In the genomic region with DNA sequence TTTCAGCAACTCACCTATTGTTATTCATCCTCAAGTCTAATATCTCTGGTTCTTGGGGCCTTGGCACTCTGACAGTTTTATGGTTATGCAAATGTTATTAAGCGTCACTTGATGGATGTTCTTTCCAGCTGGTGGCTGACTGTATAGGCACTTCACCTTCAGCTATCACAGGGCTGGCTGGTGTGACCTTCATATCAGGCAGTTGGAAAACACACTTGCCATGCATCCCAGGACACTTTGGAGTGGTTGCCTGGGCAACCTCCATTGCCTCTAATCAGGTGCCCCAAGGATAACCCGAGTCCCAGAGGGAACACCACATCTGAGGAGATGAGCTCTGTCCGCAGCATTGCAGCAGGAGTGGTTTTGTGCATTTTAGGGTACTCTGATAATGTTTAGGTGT, we compare ENCODE assay signal across 10 mouse cellular contexts. TPM values are rescaled to one million over a fixed set of nuclear protein-coding genes. Genes with fewer than 3 reads are reported as not detected.
DNase-seq lines count a peak whose midpoint lies in the region; ATAC-seq and TF ChIP-seq lines count a peak whose summit lies in the region.
"Had no signal": no experiment of that assay in that cellular context is flagged by ENCODE, and none has a peak within 500 bp of the region (broad histone marks: within the 10 kb centered on the region; RNA-seq: fewer than 3 reads in every experiment).

No protein-coding gene starts in this region.

- intact Hi-C loops in left cerebral cortex, adult 2 months (cut with DNase I): no loop called here

- H3K27ac ChIP-seq in heart, embryonic 16.5 days (ENCODE audit: low read length): peak overlapping the region; percentile 51; the same call in 1 of the 2 replicates
- peak overlapping the region; percentile 54 for H3K27ac ChIP-seq in midbrain, embryonic 12.5 days (replicated peaks)
- H3K27ac ChIP-seq in left cerebral cortex, adult 2 months: no peak overlapping the region

- 26% methylated on average over 3 of the region's 3 CpGs for WGBS in heart, embryonic 16.5 days
- 46% methylated on average over 3 of the region's 3 CpGs for WGBS in midbrain, embryonic 12.5 days

- TF ChIP-seq CTCF in left cerebral cortex, adult 2 months (IDR thresholded peaks at IDR 0.05): no peak

- no peaks in the 10 kb centered on the region for H3K27me3 ChIP-seq in heart, embryonic 16.5 days (ENCODE audit: control insufficient read depth, insufficient read depth, low read length)
- H3K27me3 ChIP-seq in midbrain, embryonic 12.5 days: no peaks in the 10 kb centered on the region
- H3K27me3 ChIP-seq: megakaryocyte, embryonic 14.5 days had no signal

- H3K4me3 ChIP-seq in heart, embryonic 16.5 days (ENCODE audit: low read length): no peak overlapping the region
- no peak overlapping the region for H3K4me3 ChIP-seq in midbrain, embryonic 12.5 days
- no peak overlapping the region for H3K4me3 ChIP-seq in left cerebral cortex, adult 2 months
- H3K4me3 ChIP-seq: megakaryocyte, embryonic 14.5 days had no signal

- no peaks in the 10 kb centered on the region; the same call in 1 of the 2 replicates for H3K9me3 ChIP-seq in heart, embryonic 16.5 days (replicated peaks; ENCODE audit: control insufficient read depth, low read length)
- H3K9me3 ChIP-seq in midbrain, embryonic 12.5 days: no peaks in the 10 kb centered on the region

- ATAC-seq in heart, embryonic 16.5 days (replicated peaks; ENCODE audit: extremely low read depth, insufficient read depth, low FRiP score): peak; percentile 72
- peak; percentile 57 for ATAC-seq in midbrain, embryonic 12.5 days (ENCODE audit: low FRiP score, low read depth)

- peaks cover 9% of the 10 kb centered on the region; the same call in 1 of the 2 replicates for H3K4me1 ChIP-seq in heart, embryonic 16.5 days (ENCODE audit: control insufficient read depth, insufficient read depth, low read length)
- peaks cover 13% of the 10 kb centered on the region for H3K4me1 ChIP-seq in midbrain, embryonic 12.5 days
- H3K4me1 ChIP-seq: megakaryocyte, embryonic 14.5 days had no signal

- H3K9ac ChIP-seq in heart, embryonic 16.5 days (ENCODE audit: low read length): no peak overlapping the region; the same call in 1 of the 2 replicates
- no peak overlapping the region for H3K9ac ChIP-seq in midbrain, embryonic 12.5 days (replicated peaks)

- DNase-seq in R1 (ENCODE audit: low read depth, low spot score) (peak; percentile 60), liver (no peak)
- peak; percentile 54 for DNase-seq in adrenal gland, postnatal 14 days
- DNase-seq in Muller cell, postnatal 12 days (ENCODE audit: inconsistent ontology term): no peak
- DNase-seq in left cerebral cortex, adult 2 months (ENCODE audit: extremely low spot score in 1 of 2, low spot score in 2 of 2): no peak
- DNase-seq: gastrocnemius, postnatal 36 days had no signal

- no peaks in the 10 kb centered on the region for H3K36me3 ChIP-seq in heart, embryonic 16.5 days (ENCODE audit: control insufficient read depth, insufficient read depth)
- no peaks in the 10 kb centered on the region for H3K36me3 ChIP-seq in midbrain, embryonic 12.5 days

- no peak overlapping the region for H3K4me2 ChIP-seq in heart, embryonic 16.5 days (ENCODE audit: low read depth, low read length)
- no peak overlapping the region for H3K4me2 ChIP-seq in midbrain, embryonic 12.5 days (replicated peaks)

RNA-seq across cellular contexts. Expression of a gene that starts 35.8 kb away (rescaled TPM):
- total RNA-seq in adrenal gland, postnatal 14 days (2021): 19.0 and 22.5 TPM in 2 replicates
- 5.9 and 6.0 TPM in 2 replicates for polyA plus RNA-seq in heart, embryonic 16.5 days (2015; fragmentation: Nextera tagmentation; extraction: Ambion mirVana)
- polyA plus RNA-seq in midbrain, embryonic 12.5 days (2016; fragmentation: Nextera tagmentation; extraction: Ambion mirVana): 16.0 and 17.1 TPM in 2 replicates
- total RNA-seq in left cerebral cortex, adult 2 months (2021): 10 to 100 TPM; 53.0 to 62.0 TPM
- total RNA-seq: common myeloid progenitor, adult 5-6 weeks had no signal

Comparison
In these comparisons a context has a peak if more than half of its experiments do, and no peak if none do; other contexts are left out.
1. DNase-seq: peak in R1 (single experiment) and adrenal gland, postnatal 14 days (single experiment); none in liver (single experiment), Muller cell, postnatal 12 days (single experiment) and left cerebral cortex, adult 2 months (0 of 2).